Mouse (Mus musculus) cortical plate, adult 2 months (tissue): ENCODE measurements around the gene Fam78a. TPM values are rescaled to one million over a fixed set of nuclear protein-coding genes. Genes with fewer than 3 reads are reported as not detected.
A peak's percentile ranks its signal among the peaks of the same experiment; 100 is the strongest.

Experiments used
- H3K27ac ChIP-seq: fragments of 200-500 bp; 2 replicates; pipeline ENCODE4 v1.5.1; 2012; ENCODE audit warnings: low read length, control low read depth, inconsistent platforms; ENCODE audit not compliant: insufficient read depth
- H3K4me1 ChIP-seq: fragments of 200-500 bp; 2 replicates; pipeline ENCODE4 v1.6.1; 2011; ENCODE audit warnings: low read length; ENCODE audit not compliant: control insufficient read depth, insufficient read depth
- H3K4me3 ChIP-seq: fragments of 200-500 bp; 2 replicates; pipeline ENCODE4 v1.5.1; 2011; ENCODE audit warnings: mild to moderate bottlenecking, low read length, control low read depth; ENCODE audit not compliant: insufficient read depth
- CTCF ChIP-seq: fragments of 200-500 bp; IDR thresholded peaks from 2 replicates; pipeline ENCODE4 v1.5.1; 2011; ENCODE audit warnings: mild to moderate bottlenecking, control low read depth, low read length; ENCODE audit not compliant: insufficient read depth; ENCODE audit errors: extremely low read depth
- POLR2A ChIP-seq: fragments of 200-500 bp; IDR thresholded peaks from 2 replicates; pipeline ENCODE4 v1.6.1; 2011; ENCODE audit warnings: mild to moderate bottlenecking, low read length, control low read depth; ENCODE audit not compliant: insufficient read depth; ENCODE audit errors: extremely low read depth
- polyA plus RNA-seq: library from polyadenylated mRNA; depleted of rRNA; stranded (reverse); fragments of >200 nt; gene quantifications from 2 replicates; pipeline ENCODE4 v1.2.3, GENCODE M21; 2012

The Fam78a gene
- polyA plus RNA-seq, 1 experiment, result 3.2 TPM

- Histone ChIP-seq H3K4me3 (no peak overlapping the region), H3K4me1 (peaks cover 2% of the 10 kb centered on the region; the same call in 1 of the 2 replicates), H3K27ac (no peak overlapping the region)
- TF ChIP-seq POLR2A (no peak), CTCF (no peak)
These were observed 43.2 kb upstream of the Fam78a start for GRCm38 (mm10) chr2:32127653-32128535.

DNA sequence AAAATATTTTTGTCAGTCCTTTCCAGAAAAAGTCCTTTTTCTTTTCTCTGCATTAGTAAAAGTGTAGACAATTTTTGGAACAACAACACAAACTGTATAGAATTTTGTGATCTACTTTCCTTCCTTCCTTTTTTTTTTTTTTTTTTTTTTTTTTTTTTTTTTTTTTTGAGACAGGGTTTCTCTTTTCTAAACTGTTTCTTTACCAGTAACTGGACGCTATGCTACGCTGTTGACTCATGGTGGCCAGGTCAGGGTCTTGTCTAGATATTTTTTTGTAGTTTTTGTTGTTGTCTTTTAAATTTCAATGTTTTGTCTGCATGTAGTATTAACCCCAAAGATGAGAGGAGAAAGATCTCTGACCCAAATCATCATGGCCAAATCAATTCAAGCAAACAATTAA is 37.1 kb upstream of the Fam78a start:
- TF ChIP-seq POLR2A, result no peak
- no peak for TF ChIP-seq CTCF
- Histone ChIP-seq H3K4me1 (no peaks in the 10 kb centered on the region; the same call in 1 of the 2 replicates), H3K27ac (no peak overlapping the region), H3K4me3 (no peak overlapping the region)

- H3K4me3 ChIP-seq, result no peak overlapping the region
- H3K4me1 ChIP-seq, result no peaks in the 10 kb centered on the region; the same call in 1 of the 2 replicates
These were observed 36.5 kb upstream of the Fam78a start for GRCm38 (mm10) chr2:32121150-32121549.

GRCm38 (mm10) chr2:32119802-32120750 is 35.4 kb upstream of the Fam78a start:
- H3K4me1 ChIP-seq, result no peaks in the 10 kb centered on the region; the same call in 1 of the 2 replicates
- no peak overlapping the region for H3K27ac ChIP-seq
- H3K4me3 ChIP-seq, result no peak overlapping the region
- TF ChIP-seq POLR2A (no peak), CTCF (no peak)

More at GRCm38 (mm10) chr2:32121150-32121549, 36.5 kb upstream of the Fam78a start:
- TF ChIP-seq CTCF (no peak), POLR2A (no peak)
- no peak overlapping the region for H3K27ac ChIP-seq

- peaks cover 4% of the 10 kb centered on the region for H3K4me1 ChIP-seq
- TF ChIP-seq POLR2A, result no peak
- no peak for TF ChIP-seq CTCF
- no peak overlapping the region for H3K4me3 ChIP-seq
- no peak overlapping the region for H3K27ac ChIP-seq
These were observed 31.2 kb upstream of the Fam78a start for GRCm38 (mm10) chr2:32115851-32116268.

- TF ChIP-seq POLR2A, result no peak
- TF ChIP-seq CTCF, result no peak
- Histone ChIP-seq H3K4me3 (no peak overlapping the region), H3K4me1 (peaks cover 4% of the 10 kb centered on the region), H3K27ac (peak overlapping the region; percentile 36; the same call in 1 of the 2 replicates)
These were observed 27.9 kb upstream of the Fam78a start for GRCm38 (mm10) chr2:32112548-32112947.

GRCm38 (mm10) chr2:32111268-32111667 is 26.6 kb upstream of the Fam78a start:
- H3K27ac ChIP-seq, result no peak overlapping the region
- no peak overlapping the region for H3K4me3 ChIP-seq
- H3K4me1 ChIP-seq, result peaks cover 4% of the 10 kb centered on the region
- TF ChIP-seq POLR2A (no peak), CTCF (no peak)

DNA sequence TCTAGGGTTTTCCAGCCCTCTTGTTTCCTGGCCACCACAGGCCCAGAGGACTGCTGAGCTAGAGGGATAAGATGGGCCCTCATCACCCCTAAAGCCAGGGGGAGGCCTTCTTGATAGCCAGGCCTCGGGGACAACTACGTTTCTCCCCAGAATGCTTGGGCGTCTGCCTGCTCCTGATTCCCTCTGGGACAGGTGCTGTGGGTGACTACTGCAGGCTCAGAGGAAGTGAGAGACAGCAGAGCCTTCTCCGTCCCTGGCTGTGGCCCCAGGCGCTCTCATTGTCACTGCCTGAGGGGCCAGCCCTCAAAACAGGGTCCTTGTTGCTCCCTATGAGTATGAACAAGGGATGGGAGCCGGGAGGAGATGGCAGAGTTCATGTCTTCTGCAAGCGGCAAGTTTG is 21.3 kb upstream of the Fam78a start:
- Histone ChIP-seq H3K27ac (0 out of 2 replicates have a peak overlapping the region, but pooled peaks have one; percentile 7), H3K4me3 (no peak overlapping the region), H3K4me1 (peaks cover 14% of the 10 kb centered on the region)
- TF ChIP-seq CTCF, result no peak
- TF ChIP-seq POLR2A, result no peak
